Mouse (Mus musculus): ENCODE results near the gene Pelo.

- TF ChIP-seq CTCF (IDR thresholded peaks at IDR 0.05; ENCODE audit: low read depth, low read length) (no peak), POLR2A (IDR thresholded peaks at IDR 0.05; ENCODE audit: insufficient read depth, low read length) (no peak), EP300 (IDR thresholded peaks at IDR 0.05; ENCODE audit: insufficient read depth, low read depth, low read length) (no peak)
Observed at GRCm38 (mm10) chr13:115107436-115107835, 17.4 kb upstream of the Pelo start.
